Mouse (Mus musculus) embryonic facial prominence, embryonic 12.5 days (tissue): Measurements from ENCODE around the gene Pmm1. TPM values are rescaled to one million over a fixed set of nuclear protein-coding genes. Genes with fewer than 3 reads are reported as not detected.

Experiments used
- ATAC-seq: fragments of 200-750 bp; cut with Nextera tagmentation; 2 replicates; pipeline ENCODE4 v1.8.0; 2017; ENCODE audit not compliant: insufficient number of reproducible peaks, insufficient read depth, low FRiP score, low TSS enrichment
- H3K27ac ChIP-seq: fragments of 300-500 bp; sonication (generic); 2 replicates; pipeline ENCODE4 v1.5.1; 2016; ENCODE audit warnings: mild to moderate bottlenecking
- H3K27me3 ChIP-seq: fragments of 300-500 bp; sonication (generic); 2 replicates; pipeline ENCODE4 v1.6.1; 2016; ENCODE audit warnings: mild to moderate bottlenecking, moderate library complexity
- H3K36me3 ChIP-seq: fragments of 300-500 bp; sonication (generic); 2 replicates; pipeline ENCODE4 v1.6.1; 2016; ENCODE audit warnings: mild to moderate bottlenecking
- H3K4me1 ChIP-seq: fragments of 300-500 bp; sonication (generic); 2 replicates; pipeline ENCODE4 v1.6.1; 2016
- H3K4me2 ChIP-seq: fragments of 300-500 bp; sonication (generic); replicated peaks from 2 replicates; pipeline ENCODE4 v1.6.1; 2016; ENCODE audit warnings: mild to moderate bottlenecking, moderate library complexity
- H3K4me3 ChIP-seq: fragments of 300-500 bp; sonication (generic); 2 replicates; pipeline ENCODE4 v1.5.1; 2016; ENCODE audit warnings: mild to moderate bottlenecking
- H3K9ac ChIP-seq: fragments of 300-500 bp; sonication (generic); 2 replicates; pipeline ENCODE4 v1.6.1; 2016; ENCODE audit warnings: mild to moderate bottlenecking, moderate library complexity
- H3K9me3 ChIP-seq: fragments of 300-500 bp; sonication (generic); 2 replicates; pipeline ENCODE4 v1.6.1; 2016; ENCODE audit warnings: mild to moderate bottlenecking, moderate library complexity
- WGBS: fragments of 180-500 bp; shearing (Covaris S2); methylation state at CpG from one replicate; pipeline ENCODE4 v1.1.7; 2016; 5-methylcytosine and 5-hydroxymethylcytosine counted together
- polyA plus RNA-seq: library from polyadenylated mRNA; unstranded; fragments of >200 nt; fragmentation: Nextera tagmentation; extraction: Ambion mirVana; gene quantifications from 2 replicates; pipeline ENCODE4 v1.2.1, GENCODE M21; 2016

Pmm1 gene
- polyA plus RNA-seq, 1 experiment from 2014 or later: 25.5 TPM

- no peak for ATAC-seq
- Histone ChIP-seq H3K9me3 (no peaks in the 10 kb centered on the region), H3K27me3 (no peaks in the 10 kb centered on the region), H3K4me1 (no peaks in the 10 kb centered on the region), H3K4me3 (no peak overlapping the region), H3K4me2 (no peak overlapping the region), H3K36me3 (0 out of 2 replicates have a peak, but pooled peaks cover 8% of the 10 kb centered on the region), H3K27ac (no peak overlapping the region), H3K9ac (no peak overlapping the region)
- WGBS: 90% methylated on average over 6 of the region's 6 CpGs
Observed at GRCm38 (mm10) chr15:81954716-81955115, 6.0 kb downstream of the Pmm1 start.

- ATAC-seq: no peak
- Histone ChIP-seq H3K4me2 (no peak overlapping the region), H3K9me3 (no peaks in the 10 kb centered on the region), H3K4me3 (no peak overlapping the region), H3K9ac (no peak overlapping the region), H3K27ac (no peak overlapping the region), H3K27me3 (no peaks in the 10 kb centered on the region), H3K4me1 (no peaks in the 10 kb centered on the region), H3K36me3 (0 out of 2 replicates have a peak, but pooled peaks cover 8% of the 10 kb centered on the region)
- WGBS: 95% methylated on average over 9 of the region's 9 CpGs
Observed at GRCm38 (mm10) chr15:81954151-81954583, 6.6 kb downstream of the Pmm1 start.

GRCm38 (mm10) chr15:81952310-81952709 is 8.4 kb downstream of the Pmm1 start:
- no peak for ATAC-seq
- Histone ChIP-seq H3K9ac (no peak overlapping the region), H3K4me1 (no peaks in the 10 kb centered on the region), H3K9me3 (no peaks in the 10 kb centered on the region), H3K36me3 (0 out of 2 replicates have a peak, but pooled peaks cover 8% of the 10 kb centered on the region), H3K27me3 (no peaks in the 10 kb centered on the region), H3K4me3 (no peak overlapping the region), H3K27ac (no peak overlapping the region), H3K4me2 (no peak overlapping the region)
- WGBS: 78% methylated on average over 4 of the region's 4 CpGs

- Histone ChIP-seq H3K4me3 (no peak overlapping the region), H3K9ac (no peak overlapping the region), H3K4me2 (no peak overlapping the region), H3K27me3 (no peaks in the 10 kb centered on the region), H3K9me3 (no peaks in the 10 kb centered on the region), H3K4me1 (no peaks in the 10 kb centered on the region), H3K27ac (no peak overlapping the region), H3K36me3 (0 out of 2 replicates have a peak, but pooled peaks cover 8% of the 10 kb centered on the region)
- no peak for ATAC-seq
- 83% methylated on average over 9 of the region's 9 CpGs for WGBS
Observed at GRCm38 (mm10) chr15:81951159-81951558, 9.6 kb downstream of the Pmm1 start.

GRCm38 (mm10) chr15:81950716-81951115 is 10.0 kb downstream of the Pmm1 start:
- Histone ChIP-seq H3K9ac (no peak overlapping the region), H3K36me3 (0 out of 2 replicates have a peak, but pooled peaks cover 8% of the 10 kb centered on the region), H3K4me3 (no peak overlapping the region), H3K4me2 (no peak overlapping the region), H3K27ac (no peak overlapping the region), H3K27me3 (no peaks in the 10 kb centered on the region), H3K9me3 (no peaks in the 10 kb centered on the region), H3K4me1 (no peaks in the 10 kb centered on the region)
- WGBS: 88% methylated on average over 5 of the region's 5 CpGs
- no peak for ATAC-seq

- no peaks in the 10 kb centered on the region for H3K9me3 ChIP-seq
- H3K36me3 ChIP-seq: 0 out of 2 replicates have a peak, but pooled peaks cover 6% of the 10 kb centered on the region
- no peaks in the 10 kb centered on the region for H3K27me3 ChIP-seq
- no peak overlapping the region for H3K4me3 ChIP-seq
- WGBS: 64% methylated on average over 11 of the region's 11 CpGs
- ATAC-seq: no peak
- no peaks in the 10 kb centered on the region for H3K4me1 ChIP-seq
- H3K9ac ChIP-seq: no peak overlapping the region
- H3K27ac ChIP-seq: no peak overlapping the region
- no peak overlapping the region for H3K4me2 ChIP-seq
Observed at GRCm38 (mm10) chr15:81949476-81950131, 11.1 kb downstream of the Pmm1 start.

- Histone ChIP-seq H3K4me3 (no peak overlapping the region), H3K27ac (no peak overlapping the region), H3K9me3 (no peaks in the 10 kb centered on the region), H3K9ac (no peak overlapping the region), H3K4me2 (no peak overlapping the region), H3K4me1 (no peaks in the 10 kb centered on the region), H3K36me3 (0 out of 2 replicates have a peak, but pooled peaks cover 4% of the 10 kb centered on the region), H3K27me3 (no peaks in the 10 kb centered on the region)
- no peak for ATAC-seq
- 82% methylated on average over 10 of the region's 10 CpGs for WGBS
Observed at GRCm38 (mm10) chr15:81949076-81949475, 11.7 kb downstream of the Pmm1 start.

- Histone ChIP-seq H3K9me3 (no peaks in the 10 kb centered on the region), H3K4me2 (no peak overlapping the region), H3K4me1 (peaks cover 6% of the 10 kb centered on the region), H3K9ac (0 out of 2 replicates have a peak overlapping the region, but pooled peaks have one; percentile 10), H3K27ac (no peak overlapping the region), H3K4me3 (no peak overlapping the region), H3K27me3 (no peaks in the 10 kb centered on the region), H3K36me3 (no peaks in the 10 kb centered on the region)
- WGBS: 14% methylated on average over 9 of the region's 9 CpGs
- no peak for ATAC-seq
Observed at GRCm38 (mm10) chr15:81943176-81943749, 17.5 kb downstream of the Pmm1 start.

GRCm38 (mm10) chr15:81941010-81941409 is 19.7 kb downstream of the Pmm1 start:
- no peak overlapping the region for H3K4me2 ChIP-seq
- H3K9ac ChIP-seq: no peak overlapping the region
- no peak overlapping the region for H3K27ac ChIP-seq
- WGBS: 83% methylated on average over 2 of the region's 2 CpGs
- no peaks in the 10 kb centered on the region for H3K36me3 ChIP-seq
- peaks cover 23% of the 10 kb centered on the region for H3K4me1 ChIP-seq
- H3K9me3 ChIP-seq: no peaks in the 10 kb centered on the region
- H3K27me3 ChIP-seq: no peaks in the 10 kb centered on the region
- H3K4me3 ChIP-seq: no peak overlapping the region
- no peak for ATAC-seq

- ATAC-seq: no peak
- Histone ChIP-seq H3K36me3 (no peaks in the 10 kb centered on the region), H3K27me3 (no peaks in the 10 kb centered on the region), H3K4me3 (no peak overlapping the region), H3K27ac (no peak overlapping the region), H3K4me1 (peaks cover 25% of the 10 kb centered on the region), H3K4me2 (no peak overlapping the region), H3K9me3 (no peaks in the 10 kb centered on the region), H3K9ac (no peak overlapping the region)
- whole genome bisulfite sequencing: 89% methylated on average over 5 of the region's 5 CpGs
Observed at GRCm38 (mm10) chr15:81940219-81940618, 20.5 kb downstream of the Pmm1 start.

- Histone ChIP-seq H3K36me3 (no peaks in the 10 kb centered on the region), H3K27me3 (no peaks in the 10 kb centered on the region), H3K4me2 (no peak overlapping the region), H3K27ac (no peak overlapping the region), H3K4me1 (peaks cover 25% of the 10 kb centered on the region), H3K4me3 (no peak overlapping the region), H3K9me3 (no peaks in the 10 kb centered on the region), H3K9ac (no peak overlapping the region)
- 85% methylated on average over 4 of the region's 4 CpGs for WGBS
- no peak for ATAC-seq
Observed at GRCm38 (mm10) chr15:81939774-81940173, 21.0 kb downstream of the Pmm1 start.

- Histone ChIP-seq H3K4me1 (peaks cover 25% of the 10 kb centered on the region), H3K27ac (no peak overlapping the region), H3K27me3 (no peaks in the 10 kb centered on the region), H3K36me3 (no peaks in the 10 kb centered on the region), H3K9ac (no peak overlapping the region), H3K9me3 (no peaks in the 10 kb centered on the region), H3K4me2 (no peak overlapping the region), H3K4me3 (no peak overlapping the region)
- WGBS: 88% methylated on average over 10 of the region's 10 CpGs
- ATAC-seq: no peak
Observed at GRCm38 (mm10) chr15:81939157-81939715, 21.5 kb downstream of the Pmm1 start.
